Comparison of ENCODE assay signal across 28 mouse cellular contexts in genomic region chr3:79329691-79330315, GRCm38 (mm10). TPM values are rescaled to one million over a fixed set of nuclear protein-coding genes. Genes with fewer than 3 reads are reported as not detected.
DNase-seq lines count a peak whose midpoint lies in the region; ATAC-seq lines count a peak whose summit lies in the region.
"Had no signal": no experiment of that assay in that cellular context is flagged by ENCODE, and none has a peak within 500 bp of the region (broad histone marks: within the 10 kb centered on the region; RNA-seq: fewer than 3 reads in every experiment).

No protein-coding gene starts in this region.

- peak; percentile 28 for DNase-seq in embryo, embryonic 10.5 days (ENCODE audit: low spot score)
- no peak for DNase-seq in embryo, embryonic 10 days (ENCODE audit: low spot score)
- DNase-seq in lung, postnatal 10 days: no peak
- DNase-seq in forelimb bud, embryonic 11.5 days (ENCODE audit: low read depth, low spot score): peak; percentile 27
- DNase-seq in urinary bladder, adult 18-20 months (ENCODE audit: low spot score in 2 of 2): no peak
- DNase-seq: adrenal gland, adult 2 months; cerebellum, adult 9-11 months; gastrocnemius, postnatal 10 days; heart, adult 2 months; kidney, adult 11 months; liver; retina, postnatal 1 day; thymus, postnatal 4 days had no signal

- no peak overlapping the region for H3K4me2 ChIP-seq in lung, embryonic 16.5 days (ENCODE audit: low read depth, low read length)
- H3K4me2 ChIP-seq in stomach, embryonic 16.5 days (ENCODE audit: low read depth, low read length): no peak overlapping the region

- no peaks in the 10 kb centered on the region for H3K27me3 ChIP-seq in lung, embryonic 16.5 days (ENCODE audit: control insufficient read depth, insufficient read depth, low read depth, low read length)
- no peaks in the 10 kb centered on the region for H3K27me3 ChIP-seq in stomach, embryonic 16.5 days (ENCODE audit: control insufficient read depth, insufficient read depth, low read length)

- peak overlapping the region; percentile 10; the same call in 1 of the 2 replicates for H3K27ac ChIP-seq in lung, embryonic 16.5 days (ENCODE audit: low read length)
- peak overlapping the region; percentile 9; the same call in 1 of the 2 replicates for H3K27ac ChIP-seq in stomach, embryonic 16.5 days (ENCODE audit: low read length)
- H3K27ac ChIP-seq: heart, adult 2 months had no signal

- ATAC-seq in lung, embryonic 16.5 days (ENCODE audit: low read depth): no peak
- no peak for ATAC-seq in stomach, embryonic 16.5 days (ENCODE audit: insufficient read depth, low FRiP score)
- no peak for ATAC-seq in megakaryocyte, adult 5-6 weeks (ENCODE audit: poor library complexity, severe bottlenecking)
- ATAC-seq: hindbrain, embryonic 16.5 days had no signal

- WGBS in lung, embryonic 16.5 days: 24% methylated on average over 8 of the region's 8 CpGs
- 28% methylated on average over 8 of the region's 8 CpGs for WGBS in stomach, embryonic 16.5 days

- H3K36me3 ChIP-seq in lung, embryonic 16.5 days (ENCODE audit: control insufficient read depth, insufficient read depth, low read length): no peaks in the 10 kb centered on the region
- no peaks in the 10 kb centered on the region for H3K36me3 ChIP-seq in stomach, embryonic 16.5 days (ENCODE audit: control insufficient read depth, insufficient read depth, low read length)

- H3K4me1 ChIP-seq in lung, embryonic 16.5 days (replicated peaks; ENCODE audit: control insufficient read depth, insufficient read depth, low read length): peaks cover 10% of the 10 kb centered on the region
- H3K4me1 ChIP-seq in stomach, embryonic 16.5 days (ENCODE audit: control insufficient read depth, insufficient read depth, low read length): 0 out of 2 replicates have a peak, but pooled peaks cover 9% of the 10 kb centered on the region

- H3K4me3 ChIP-seq in lung, embryonic 16.5 days (ENCODE audit: low read length): no peak overlapping the region
- H3K4me3 ChIP-seq in stomach, embryonic 16.5 days (replicated peaks; ENCODE audit: low read length): no peak overlapping the region
- H3K4me3 ChIP-seq: heart, adult 2 months had no signal

- H3K9ac ChIP-seq in lung, embryonic 16.5 days (ENCODE audit: low read length): no peak overlapping the region
- no peak overlapping the region for H3K9ac ChIP-seq in stomach, embryonic 16.5 days (ENCODE audit: low read length)

- H3K9me3 ChIP-seq in lung, embryonic 16.5 days (ENCODE audit: control insufficient read depth, low read length): no peaks in the 10 kb centered on the region
- H3K9me3 ChIP-seq in stomach, embryonic 16.5 days (replicated peaks; ENCODE audit: control insufficient read depth, low read length): no peaks in the 10 kb centered on the region

RNA-seq across cellular contexts. Expression of gene Gm17359, which starts 6.7 kb away (rescaled TPM):
- not detected in 2 replicates for polyA plus RNA-seq in lung, embryonic 16.5 days (2015; fragmentation: Nextera tagmentation; extraction: Ambion mirVana)
- polyA plus RNA-seq in stomach, embryonic 16.5 days (2015; fragmentation: Nextera tagmentation; extraction: Ambion mirVana): not detected in 2 replicates
- not detected in 2 replicates for total RNA-seq in megakaryocyte, adult 5-6 weeks (2015)
- not detected in 2 replicates for total RNA-seq in megakaryocyte, adult 5-6 weeks (2017)
- total RNA-seq: adrenal gland, adult 2 months; gastrocnemius, postnatal 10 days; heart, adult 2 months; hematopoietic stem cell, adult 5-6 weeks; layer of hippocampus, postnatal 10 days; left cerebral cortex, adult 8-10 months; megakaryocyte-erythroid progenitor cell, adult 5-6 weeks; monocyte, adult 5-6 weeks had no signal
- polyA plus RNA-seq: adrenal gland, adult 2 months; cortical plate, adult 2 months; frontal cortex, adult 2 months; heart, embryonic 16.5 days; hindbrain, embryonic 16.5 days; kidney, embryonic 16.5 days; large intestine, adult 2 months; liver, embryonic 16.5 days had no signal

RNA-seq across cellular contexts. Expression of gene Rapgef2, which starts 43.5 kb away (rescaled TPM):
- 5.1 and 6.0 TPM in 2 replicates for polyA plus RNA-seq in lung, embryonic 16.5 days (2015; fragmentation: Nextera tagmentation; extraction: Ambion mirVana)
- 4.2 and 4.4 TPM in 2 replicates for polyA plus RNA-seq in stomach, embryonic 16.5 days (2015; fragmentation: Nextera tagmentation; extraction: Ambion mirVana)
- total RNA-seq in megakaryocyte, adult 5-6 weeks (2015): 17.0 and 17.1 TPM in 2 replicates
- total RNA-seq in megakaryocyte, adult 5-6 weeks (2017): 16.4 and 20.5 TPM in 2 replicates

Comparison
In these comparisons a context has a peak if more than half of its experiments do, and no peak if none do; other contexts are left out.
1. DNase-seq: peak in embryo, embryonic 10.5 days (single experiment) and forelimb bud, embryonic 11.5 days (single experiment); none in embryo, embryonic 10 days (single experiment), lung, postnatal 10 days (single experiment) and urinary bladder, adult 18-20 months (0 of 2).